Mouse (Mus musculus) c-Kit-positive CD71-positive TER-119-positive erythroid progenitor cells, embryonic 14.5 days (primary cell): ENCODE results near the gene Pitpna.

Experiments used
- DNase-seq: peaks from one replicate; pipeline ENCODE4 v3.0.0-alpha.2; 2013; ENCODE audit warnings: low spot score

Pitpna gene

GRCm38 (mm10) chr11:75658311-75658710, 70.4 kb downstream of the Pitpna start:
- DNase-seq: no peak

- DNase-seq: no peak
These were observed 71.3 kb downstream of the Pitpna start for GRCm38 (mm10) chr11:75658996-75659750.

- no peak for DNase-seq
These were observed 72.2 kb downstream of the Pitpna start for GRCm38 (mm10) chr11:75660081-75660590.

- DNase-seq: no peak
These were observed 73.3 kb downstream of the Pitpna start for GRCm38 (mm10) chr11:75660941-75661800.

GRCm38 (mm10) chr11:75662131-75662530, 74.2 kb downstream of the Pitpna start:
- no peak for DNase-seq

- no peak for DNase-seq
These were observed 78.4 kb downstream of the Pitpna start for GRCm38 (mm10) chr11:75666296-75666695.

- no peak for DNase-seq
These were observed 80.7 kb downstream of the Pitpna start for GRCm38 (mm10) chr11:75668621-75669020.

GRCm38 (mm10) chr11:75669176-75669852, 81.4 kb downstream of the Pitpna start:
- DNase-seq: no peak

- DNase-seq: no peak
These were observed 81.9 kb downstream of the Pitpna start for GRCm38 (mm10) chr11:75669853-75670200.

GRCm38 (mm10) chr11:75671426-75672180, 83.7 kb downstream of the Pitpna start:
- DNase-seq: no peak

- DNase-seq: no peak
These were observed 85.5 kb downstream of the Pitpna start for GRCm38 (mm10) chr11:75673411-75673810.

- DNase-seq: no peak
These were observed 87.0 kb downstream of the Pitpna start for GRCm38 (mm10) chr11:75674875-75675274.

GRCm38 (mm10) chr11:75677881-75678746, 90.2 kb downstream of the Pitpna start:
- DNase-seq: peak; percentile 28
